Mouse (Mus musculus): Measurements from ENCODE around the gene Tomm40.

- TF ChIP-seq POLR2A (IDR thresholded peaks at IDR 0.05; ENCODE audit: extremely low read depth, insufficient read depth, low read length): 0 out of 2 replicates have a peak, but pooled peaks have one; percentile 27
- TF ChIP-seq CTCF (IDR thresholded peaks at IDR 0.05; ENCODE audit: low read depth, low read length): no peak
These were observed 37.4 kb downstream of the Tomm40 start, which contains the start of gene Apoc2 for GRCm38 (mm10) chr7:19677872-19678271.

Data from liver, adult 2 months (tissue).